Mouse (Mus musculus) limb, embryonic 15.5 days (tissue): ENCODE results near the gene Tyrp1. TPM values are rescaled to one million over a fixed set of nuclear protein-coding genes. Genes with fewer than 3 reads are reported as not detected.

Experiments used
- ATAC-seq: fragments of 200-750 bp; cut with Nextera tagmentation; 2 replicates; pipeline ENCODE4 v1.8.0; 2017; ENCODE audit warnings: low read depth, moderate TSS enrichment; ENCODE audit not compliant: insufficient number of reproducible peaks, low FRiP score, low TSS enrichment
- H3K27ac ChIP-seq: fragments of 300-500 bp; sonication (generic); 2 replicates; pipeline ENCODE4 v1.5.1; 2015; ENCODE audit warnings: moderate library complexity, mild to moderate bottlenecking, inconsistent platforms
- H3K27me3 ChIP-seq: fragments of 300-500 bp; sonication (generic); 2 replicates; pipeline ENCODE4 v1.6.1; 2015; ENCODE audit warnings: inconsistent platforms
- H3K36me3 ChIP-seq: fragments of 300-500 bp; sonication (generic); 2 replicates; pipeline ENCODE4 v1.6.1; 2015; ENCODE audit warnings: inconsistent platforms
- H3K4me1 ChIP-seq: fragments of 300-500 bp; sonication (generic); 2 replicates; pipeline ENCODE4 v1.6.1; 2015; ENCODE audit warnings: inconsistent platforms
- H3K4me2 ChIP-seq: fragments of 300-500 bp; sonication (generic); 2 replicates; pipeline ENCODE4 v1.6.1; 2015; ENCODE audit warnings: mild to moderate bottlenecking, inconsistent platforms
- H3K4me3 ChIP-seq: fragments of 300-500 bp; sonication (generic); 2 replicates; pipeline ENCODE4 v1.5.1; 2015; ENCODE audit warnings: mild to moderate bottlenecking, inconsistent platforms
- H3K9ac ChIP-seq: fragments of 300-500 bp; sonication (generic); 2 replicates; pipeline ENCODE4 v1.6.1; 2015; ENCODE audit warnings: inconsistent platforms
- H3K9me3 ChIP-seq: fragments of 300-500 bp; sonication (generic); 2 replicates; pipeline ENCODE4 v1.6.1; 2016; ENCODE audit warnings: inconsistent platforms
- WGBS: fragments of 180-500 bp; shearing (Covaris S2); methylation state at CpG from one replicate; pipeline ENCODE4 v1.1.7; 2015; 5-methylcytosine and 5-hydroxymethylcytosine counted together
- polyA plus RNA-seq: library from polyadenylated mRNA; unstranded; fragments of >200 nt; fragmentation: Nextera tagmentation; extraction: Ambion mirVana; gene quantifications from 2 replicates; pipeline ENCODE4 v1.2.1, GENCODE M21; 2015

Gene Tyrp1
- polyA plus RNA-seq, result 0.49 and 1.1 TPM in 2 replicates

GRCm38 (mm10) chr4:80834050-80834449 is at the start of gene Tyrp1:
TSS of gene Tyrp1 (plus strand) at chr4:80834123.
- no peaks in the 10 kb centered on the region for H3K4me1 ChIP-seq
- H3K36me3 ChIP-seq, result no peaks in the 10 kb centered on the region
- no peak within 1 kb of the TSS for H3K9ac ChIP-seq
- 57% methylated on average over 3 of the region's 3 CpGs for WGBS
- no peak for ATAC-seq
- no peak within 1 kb of the TSS for H3K4me3 ChIP-seq
- no peak within 1 kb of the TSS for H3K4me2 ChIP-seq
- H3K9me3 ChIP-seq, result no peaks in the 10 kb centered on the region
- no peak within 1 kb of the TSS for H3K27ac ChIP-seq
- H3K27me3 ChIP-seq, result no peaks in the 10 kb centered on the region

- Histone ChIP-seq H3K36me3 (no peaks in the 10 kb centered on the region), H3K27me3 (no peaks in the 10 kb centered on the region), H3K4me1 (no peaks in the 10 kb centered on the region), H3K9me3 (no peaks in the 10 kb centered on the region), H3K9ac (no peak overlapping the region), H3K4me3 (no peak overlapping the region), H3K4me2 (no peak overlapping the region), H3K27ac (no peak overlapping the region)
- no peak for ATAC-seq
- 91% methylated on average over 1 of the region's 1 CpGs for WGBS
These were observed 45.6 kb upstream of the Tyrp1 start for GRCm38 (mm10) chr4:80788339-80788738.

GRCm38 (mm10) chr4:80819511-80819910 is 14.4 kb upstream of the Tyrp1 start:
- H3K36me3 ChIP-seq, result no peaks in the 10 kb centered on the region
- no peak overlapping the region for H3K4me3 ChIP-seq
- no peak overlapping the region for H3K9ac ChIP-seq
- no peaks in the 10 kb centered on the region for H3K27me3 ChIP-seq
- ATAC-seq, result no peak
- no peaks in the 10 kb centered on the region for H3K9me3 ChIP-seq
- no peaks in the 10 kb centered on the region for H3K4me1 ChIP-seq
- H3K4me2 ChIP-seq, result no peak overlapping the region
- H3K27ac ChIP-seq, result no peak overlapping the region

DNA sequence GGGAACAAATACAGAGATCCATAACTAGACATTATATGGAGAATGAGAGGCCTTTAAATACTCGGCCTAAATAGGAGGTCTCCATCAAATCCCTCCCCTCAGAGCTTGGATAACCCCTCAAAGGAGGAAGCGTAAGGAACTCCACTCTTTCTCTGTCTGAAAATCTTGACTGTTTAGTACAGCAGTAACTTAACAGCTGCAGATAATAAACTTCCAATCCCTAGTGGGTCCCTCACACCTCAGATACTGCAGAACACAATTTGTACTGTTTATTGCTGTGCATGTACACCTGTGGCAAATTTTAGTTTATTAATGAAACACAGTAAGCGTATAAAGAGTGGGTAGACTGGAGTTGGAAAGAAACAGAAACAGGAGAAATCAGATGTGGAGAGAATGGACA is 12.0 kb upstream of the Tyrp1 start:
- Histone ChIP-seq H3K9me3 (no peaks in the 10 kb centered on the region), H3K27me3 (no peaks in the 10 kb centered on the region), H3K4me2 (no peak overlapping the region), H3K4me3 (no peak overlapping the region), H3K9ac (no peak overlapping the region), H3K27ac (no peak overlapping the region), H3K36me3 (no peaks in the 10 kb centered on the region), H3K4me1 (no peaks in the 10 kb centered on the region)
- 46% methylated on average over 3 of the region's 3 CpGs for WGBS
- ATAC-seq, result no peak

GRCm38 (mm10) chr4:80828232-80828631 is 5.7 kb upstream of the Tyrp1 start:
- Histone ChIP-seq H3K9ac (no peak overlapping the region), H3K9me3 (no peaks in the 10 kb centered on the region), H3K36me3 (no peaks in the 10 kb centered on the region), H3K4me3 (no peak overlapping the region), H3K4me1 (no peaks in the 10 kb centered on the region), H3K27me3 (no peaks in the 10 kb centered on the region), H3K4me2 (no peak overlapping the region), H3K27ac (no peak overlapping the region)
- no peak for ATAC-seq
- WGBS, result 22% methylated on average over 2 of the region's 2 CpGs

- Histone ChIP-seq H3K4me3 (no peak overlapping the region), H3K9ac (no peak overlapping the region), H3K27me3 (no peaks in the 10 kb centered on the region), H3K4me1 (no peaks in the 10 kb centered on the region), H3K9me3 (no peaks in the 10 kb centered on the region), H3K4me2 (no peak overlapping the region), H3K36me3 (no peaks in the 10 kb centered on the region), H3K27ac (no peak overlapping the region)
- WGBS, result 62% methylated on average over 4 of the region's 4 CpGs
- ATAC-seq, result no peak
These were observed 5.4 kb downstream of the Tyrp1 start for GRCm38 (mm10) chr4:80839317-80839716.

- no peak for ATAC-seq
- Histone ChIP-seq H3K4me3 (no peak overlapping the region), H3K4me2 (no peak overlapping the region), H3K36me3 (no peaks in the 10 kb centered on the region), H3K27ac (no peak overlapping the region), H3K4me1 (no peaks in the 10 kb centered on the region), H3K27me3 (0 out of 2 replicates have a peak, but pooled peaks cover 3% of the 10 kb centered on the region), H3K9me3 (no peaks in the 10 kb centered on the region), H3K9ac (no peak overlapping the region)
- WGBS, result 82% methylated on average over 1 of the region's 1 CpGs
These were observed 8.1 kb downstream of the Tyrp1 start for GRCm38 (mm10) chr4:80841980-80842379.

- Histone ChIP-seq H3K36me3 (no peaks in the 10 kb centered on the region), H3K27ac (no peak overlapping the region), H3K4me2 (no peak overlapping the region), H3K27me3 (0 out of 2 replicates have a peak, but pooled peaks cover 3% of the 10 kb centered on the region), H3K9ac (no peak overlapping the region), H3K4me3 (no peak overlapping the region), H3K4me1 (no peaks in the 10 kb centered on the region), H3K9me3 (no peaks in the 10 kb centered on the region)
- no peak for ATAC-seq
These were observed 9.8 kb downstream of the Tyrp1 start for GRCm38 (mm10) chr4:80843752-80844151.

GRCm38 (mm10) chr4:80846052-80846451 is 12.1 kb downstream of the Tyrp1 start:
- H3K27me3 ChIP-seq, result 0 out of 2 replicates have a peak, but pooled peaks cover 3% of the 10 kb centered on the region

DNA sequence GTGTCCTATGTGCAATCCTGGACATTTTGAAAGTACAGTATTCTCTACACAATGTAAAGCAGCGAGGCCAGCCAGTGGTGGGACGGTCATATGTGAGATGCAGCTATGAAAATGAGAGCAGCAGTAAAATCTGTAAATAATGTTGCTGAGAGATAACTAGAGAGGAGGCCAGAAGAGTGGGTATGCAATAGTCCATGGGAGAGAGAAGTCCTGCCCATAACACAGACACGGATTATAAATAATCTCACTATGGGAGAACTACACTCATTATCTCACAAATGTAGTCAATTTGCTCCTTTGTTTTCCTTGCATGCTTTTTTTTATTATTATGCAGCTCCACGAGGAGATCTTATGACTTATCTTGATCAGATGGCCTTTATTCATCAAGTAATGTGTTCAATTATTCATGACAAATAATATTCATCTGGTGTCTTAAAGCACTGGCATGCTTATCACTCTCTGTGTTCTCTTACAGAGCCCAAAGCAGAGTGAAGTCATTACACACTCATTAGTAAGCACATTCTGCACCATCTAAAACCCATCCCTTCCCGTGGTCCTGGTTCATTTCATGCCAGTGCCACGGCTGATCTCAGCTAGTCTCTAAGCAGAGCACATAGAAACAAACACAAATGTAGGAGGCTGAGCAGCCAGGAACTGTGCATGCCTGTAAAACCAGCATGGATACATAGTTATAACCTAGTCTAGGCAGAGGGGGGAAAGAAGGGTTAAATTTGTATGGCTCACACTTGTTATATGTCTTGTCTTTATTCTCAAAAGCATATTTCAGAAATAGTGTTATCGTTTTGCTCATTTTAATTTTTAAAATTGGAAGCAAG is 18.9 kb downstream of the Tyrp1 start:
- Histone ChIP-seq H3K27me3 (no peaks in the 10 kb centered on the region), H3K9me3 (no peaks in the 10 kb centered on the region), H3K36me3 (no peaks in the 10 kb centered on the region), H3K27ac (no peak overlapping the region), H3K4me1 (no peaks in the 10 kb centered on the region), H3K9ac (no peak overlapping the region), H3K4me2 (no peak overlapping the region), H3K4me3 (no peak overlapping the region)
- WGBS, result 69% methylated on average over 7 of the region's 7 CpGs
- ATAC-seq, result no peak

More at GRCm38 (mm10) chr4:80846052-80846451, 12.1 kb downstream of the Tyrp1 start:
- Histone ChIP-seq H3K4me2 (no peak overlapping the region), H3K9me3 (no peaks in the 10 kb centered on the region), H3K9ac (no peak overlapping the region), H3K27ac (no peak overlapping the region), H3K4me3 (no peak overlapping the region), H3K36me3 (no peaks in the 10 kb centered on the region), H3K4me1 (no peaks in the 10 kb centered on the region)
- 70% methylated on average over 3 of the region's 3 CpGs for WGBS
- no peak for ATAC-seq

DNA sequence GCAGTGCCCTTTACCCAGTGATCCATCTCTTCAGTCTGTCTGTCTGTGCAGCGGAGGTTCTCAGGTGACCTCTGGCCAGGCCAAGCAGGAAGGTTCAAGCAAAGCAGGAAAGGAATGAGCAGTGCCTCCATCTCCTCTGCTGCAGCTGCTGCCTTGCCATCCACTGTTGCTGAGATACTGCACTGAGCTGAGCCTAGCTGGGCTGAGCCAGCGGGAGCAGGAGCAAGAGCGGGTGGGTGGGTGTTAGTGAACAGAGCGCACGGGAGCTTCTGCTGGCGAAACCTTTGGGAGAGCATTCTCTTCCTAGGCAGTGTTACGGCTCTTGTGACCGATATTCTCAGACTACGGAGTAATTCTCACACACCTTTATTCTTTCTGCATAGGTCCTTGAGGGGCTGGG is 21.6 kb downstream of the Tyrp1 start:
- H3K4me2 ChIP-seq, result no peak overlapping the region
- no peaks in the 10 kb centered on the region for H3K4me1 ChIP-seq
- no peak overlapping the region for H3K9ac ChIP-seq
- no peaks in the 10 kb centered on the region for H3K9me3 ChIP-seq
- no peak overlapping the region for H3K4me3 ChIP-seq
- H3K27me3 ChIP-seq, result no peaks in the 10 kb centered on the region
- no peak overlapping the region for H3K27ac ChIP-seq
- no peak for ATAC-seq
- no peaks in the 10 kb centered on the region for H3K36me3 ChIP-seq
- WGBS, result 82% methylated on average over 9 of the region's 9 CpGs

- no peaks in the 10 kb centered on the region for H3K36me3 ChIP-seq
- H3K4me3 ChIP-seq, result no peak overlapping the region
- no peaks in the 10 kb centered on the region for H3K27me3 ChIP-seq
- 77% methylated on average over 9 of the region's 9 CpGs for WGBS
- ATAC-seq, result no peak
- H3K9me3 ChIP-seq, result no peaks in the 10 kb centered on the region
- H3K4me1 ChIP-seq, result peaks cover 6% of the 10 kb centered on the region
- H3K9ac ChIP-seq, result no peak overlapping the region
- no peak overlapping the region for H3K27ac ChIP-seq
- no peak overlapping the region for H3K4me2 ChIP-seq
These were observed 29.0 kb downstream of the Tyrp1 start for GRCm38 (mm10) chr4:80862962-80863361.
